Mouse (Mus musculus) heart, adult 2 months (tissue): ENCODE results near the gene Tmem8. TPM values are rescaled to one million over a fixed set of nuclear protein-coding genes. Genes with fewer than 3 reads are reported as not detected.

Experiments
- DNase-seq, 2 experiments: peaks; one replicate each; pipeline ENCODE4 v3.0.0; 2021
- H3K27ac ChIP-seq: fragments of 200-600 bp; 2 replicates; pipeline ENCODE4 v1.8.1; 2022
- H3K27me3 ChIP-seq: fragments of 200-500 bp; 2 replicates; pipeline ENCODE4 v1.6.1; 2012; ENCODE audit warnings: mild to moderate bottlenecking, low read length, inconsistent platforms, mixed read lengths; ENCODE audit not compliant: control insufficient read depth, insufficient read depth
- H3K36me3 ChIP-seq: fragments of 200-500 bp; 2 replicates; pipeline ENCODE4 v1.6.1; 2012; ENCODE audit warnings: low read length, inconsistent platforms; ENCODE audit not compliant: control insufficient read depth, insufficient read depth
- H3K4me1 ChIP-seq: fragments of 200-500 bp; 2 replicates; pipeline ENCODE4 v1.6.1; 2011; ENCODE audit warnings: low read length; ENCODE audit not compliant: control insufficient read depth, insufficient read depth
- H3K4me3 ChIP-seq: fragments of 200-600 bp; 2 replicates; pipeline ENCODE4 v1.8.1; 2022
- H3K79me2 ChIP-seq: fragments of 200-500 bp; replicated peaks from 2 replicates; pipeline ENCODE4 v1.6.1; 2012; ENCODE audit warnings: mild to moderate bottlenecking, inconsistent platforms, low read length, moderate library complexity, mixed read lengths; ENCODE audit not compliant: control insufficient read depth, insufficient read depth
- H3K9ac ChIP-seq: fragments of 200-500 bp; 2 replicates; pipeline ENCODE4 v1.6.1; 2012; ENCODE audit warnings: low read depth, mild to moderate bottlenecking, control low read depth, inconsistent platforms, low read length, mixed read lengths
- CTCF ChIP-seq: fragments of 200-600 bp; IDR thresholded peaks from 2 replicates; pipeline ENCODE4 v1.8.1; 2022; ENCODE audit warnings: antibody characterized with exemption, mild to moderate bottlenecking, moderate library complexity
- EP300 ChIP-seq: fragments of 200-500 bp; IDR thresholded peaks from 2 replicates; pipeline ENCODE4 v1.6.1; 2011; ENCODE audit warnings: low read depth, low read length, control low read depth; ENCODE audit not compliant: insufficient read depth
- POLR2A ChIP-seq: fragments of 200-500 bp; IDR thresholded peaks from 2 replicates; pipeline ENCODE4 v1.6.1; 2011; ENCODE audit warnings: mild to moderate bottlenecking, low read depth, low read length, control low read depth; ENCODE audit not compliant: insufficient read depth
- WGBS: fragments of 180-500 bp; shearing (Covaris S2); methylation state at CpG from one replicate; pipeline ENCODE4 v1.1.7; 2018; 5-methylcytosine and 5-hydroxymethylcytosine counted together
- intact Hi-C: fragments of 180-260 bp; cut with DNase I; formaldehyde crosslinking; loops from one replicate; pipeline ENCODE4 v1.15.1; 2025
- polyA plus RNA-seq: library from polyadenylated mRNA; depleted of rRNA; stranded (reverse); fragments of >200 nt; gene quantifications from 2 replicates; pipeline ENCODE4 v1.2.3, GENCODE M21; 2012
- total RNA-seq, 2 experiments: library from RNA; stranded (reverse); gene quantifications; 2 replicates each; pipeline ENCODE4 v1.2.3; 2021

Gene Tmem8
- total and polyA plus RNA-seq, 3 experiments: 3.8 to 11.6 (median 5.3) TPM

DNA sequence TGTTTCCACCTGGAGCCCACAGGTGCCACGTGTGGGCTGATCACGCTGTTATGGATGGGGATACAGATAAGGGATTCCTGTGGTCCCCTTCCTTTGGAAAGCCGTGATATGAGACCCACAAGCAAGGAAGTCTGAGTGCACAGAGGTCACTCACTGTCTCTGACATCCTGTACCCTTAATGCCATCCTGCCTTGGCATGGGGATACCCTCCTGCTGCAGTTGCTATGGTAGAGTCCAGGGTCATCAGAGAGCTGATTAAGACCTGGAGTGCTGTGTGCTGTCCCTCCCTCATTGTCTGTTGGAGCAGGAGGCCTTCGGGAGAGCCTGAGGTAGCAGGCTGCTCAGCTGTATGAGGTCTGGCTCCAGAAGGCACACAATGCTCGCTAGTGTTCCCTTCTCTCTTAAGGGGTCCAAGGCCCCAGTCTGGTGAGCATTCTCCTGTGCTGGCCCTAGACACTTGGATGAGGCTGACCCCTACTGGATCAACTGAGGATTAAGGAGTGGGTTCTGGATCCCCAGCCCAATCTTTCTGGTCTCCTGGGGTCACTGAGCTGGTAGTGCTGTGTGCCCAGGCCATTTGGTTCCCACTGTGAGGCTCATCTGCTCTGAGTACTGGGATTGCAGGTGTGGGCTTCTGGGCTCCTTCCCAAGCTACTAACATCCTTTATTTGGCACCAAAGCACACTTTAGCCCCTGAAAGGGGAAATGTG, 9.5 kb downstream of the Tmem8 start:
- no peak for DNase-seq
- WGBS: 54% methylated on average over 5 of the region's 5 CpGs
- Histone ChIP-seq H3K36me3 (no peaks in the 10 kb centered on the region), H3K79me2 (no peaks in the 10 kb centered on the region), H3K4me1 (peaks cover 7% of the 10 kb centered on the region), H3K27ac (no peak overlapping the region), H3K4me3 (no peak overlapping the region), H3K9ac (no peak overlapping the region), H3K27me3 (no peaks in the 10 kb centered on the region)
- TF ChIP-seq CTCF: no peak
- TF ChIP-seq POLR2A: no peak
- no peak for TF ChIP-seq EP300
- intact Hi-C loops: loop anchor here (2.0 to 5.0 kb wide), 2 partner anchors 16 to 120 kb away; partner anchors contain the start of genes Axin1 and Fam234a

DNA sequence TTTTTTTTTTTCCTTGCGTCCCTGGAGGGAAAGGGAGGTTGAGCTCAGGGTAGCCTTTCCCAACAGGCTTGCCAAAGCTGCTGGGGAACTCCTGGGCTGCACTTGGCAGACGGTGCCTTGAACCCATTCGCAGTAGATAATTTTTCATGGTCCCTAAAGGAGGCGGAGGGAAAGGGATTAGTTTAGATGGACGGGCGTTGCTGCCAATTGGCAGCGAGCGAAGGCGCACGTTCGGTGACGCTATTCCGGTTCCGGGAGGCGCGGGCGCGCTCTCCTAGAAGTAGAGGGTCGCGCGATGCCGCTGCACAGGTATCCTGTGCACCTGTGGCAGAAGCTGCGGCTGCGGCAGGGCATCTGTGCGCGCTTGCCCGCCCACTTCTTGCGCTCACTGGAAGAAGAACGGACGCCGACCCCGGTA, 10.2 kb downstream of the Tmem8 start, which contains the start of gene Mrpl28:
Gene Mrpl28 (plus strand): TSS at position 234 of the 418 bp plus-strand sequence.
- peak within 1 kb of the TSS; percentile 85 for H3K9ac ChIP-seq
- H3K4me1 ChIP-seq: peaks cover 7% of the 10 kb centered on the region
- H3K4me3 ChIP-seq: peak within 1 kb of the TSS; percentile 99
- TF ChIP-seq CTCF: no peak
- TF ChIP-seq EP300: 0 out of 2 replicates have a peak, but pooled peaks have one; percentile 10
- peak; percentile 99 for TF ChIP-seq POLR2A
- no peaks in the 10 kb centered on the region for H3K36me3 ChIP-seq
- intact Hi-C loops: loop anchor here (2.0 to 5.0 kb wide), 2 partner anchors 16 to 119 kb away; partner anchors contain the start of genes Axin1 and Fam234a
- peak; percentile 90 to 91 for DNase-seq
- H3K79me2 ChIP-seq: no peaks in the 10 kb centered on the region
- WGBS: under 1% methylated on average over 32 of the region's 32 CpGs
- H3K27me3 ChIP-seq: no peaks in the 10 kb centered on the region
- H3K27ac ChIP-seq: peak within 1 kb of the TSS; percentile 76

DNA sequence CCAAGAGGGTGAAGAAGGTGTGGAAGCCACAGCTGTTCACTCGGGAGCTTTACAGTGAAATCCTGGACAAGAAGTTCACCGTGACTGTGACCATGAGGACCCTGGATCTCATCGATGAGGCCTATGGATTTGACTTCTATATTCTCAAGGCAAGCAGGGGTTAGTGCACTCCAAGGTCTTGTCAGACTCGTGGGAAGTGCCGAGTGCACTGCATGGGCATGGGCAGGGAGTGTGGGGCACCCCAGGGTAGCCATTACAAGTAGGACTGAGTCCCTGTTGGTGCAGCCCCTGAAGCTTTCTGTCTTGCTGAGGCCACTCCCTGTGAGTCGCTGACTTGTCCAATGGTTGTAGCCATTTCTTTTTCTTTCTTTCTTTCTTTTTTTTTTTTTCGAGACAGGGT, 11.5 kb downstream of the Tmem8 start:
- WGBS: 81% methylated on average over 7 of the region's 7 CpGs
- no peak for DNase-seq
- intact Hi-C loops: loop anchor here (5.0 kb wide), 1 partner anchor 118 kb away; the partner anchor contains the start of gene Fam234a
- Histone ChIP-seq H3K4me1 (peaks cover 7% of the 10 kb centered on the region), H3K9ac (no peak overlapping the region), H3K36me3 (no peaks in the 10 kb centered on the region), H3K27ac (no peak overlapping the region), H3K4me3 (no peak overlapping the region), H3K27me3 (no peaks in the 10 kb centered on the region), H3K79me2 (no peaks in the 10 kb centered on the region)
- TF ChIP-seq EP300 (no peak), POLR2A (no peak), CTCF (no peak)

DNA sequence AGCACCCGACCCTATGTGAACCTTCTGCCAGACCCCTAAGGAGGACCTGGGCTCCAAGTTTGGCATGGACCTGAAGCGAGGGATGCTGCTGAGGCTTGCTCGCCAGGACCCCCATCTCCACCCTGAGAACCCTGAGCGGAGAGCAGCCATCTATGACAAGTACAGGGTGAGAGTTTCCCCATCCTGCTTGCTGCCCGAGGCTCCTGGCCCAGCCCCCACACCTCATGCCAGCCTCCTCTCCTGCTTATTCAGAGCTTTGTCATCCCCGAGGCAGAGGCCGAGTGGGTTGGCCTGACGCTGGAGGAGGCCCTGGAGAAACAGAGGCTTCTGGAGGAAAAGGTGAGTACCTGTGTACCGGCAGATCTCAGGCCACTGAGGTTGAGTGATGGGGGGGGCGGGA, 12.1 kb downstream of the Tmem8 start:
- Histone ChIP-seq H3K27ac (no peak overlapping the region), H3K4me3 (no peak overlapping the region), H3K36me3 (no peaks in the 10 kb centered on the region), H3K27me3 (no peaks in the 10 kb centered on the region), H3K9ac (no peak overlapping the region), H3K79me2 (no peaks in the 10 kb centered on the region), H3K4me1 (peaks cover 6% of the 10 kb centered on the region)
- 94% methylated on average over 10 of the region's 10 CpGs for WGBS
- DNase-seq: no peak
- intact Hi-C loops: no loop called here
- TF ChIP-seq POLR2A (no peak), CTCF (no peak), EP300 (no peak)

DNA sequence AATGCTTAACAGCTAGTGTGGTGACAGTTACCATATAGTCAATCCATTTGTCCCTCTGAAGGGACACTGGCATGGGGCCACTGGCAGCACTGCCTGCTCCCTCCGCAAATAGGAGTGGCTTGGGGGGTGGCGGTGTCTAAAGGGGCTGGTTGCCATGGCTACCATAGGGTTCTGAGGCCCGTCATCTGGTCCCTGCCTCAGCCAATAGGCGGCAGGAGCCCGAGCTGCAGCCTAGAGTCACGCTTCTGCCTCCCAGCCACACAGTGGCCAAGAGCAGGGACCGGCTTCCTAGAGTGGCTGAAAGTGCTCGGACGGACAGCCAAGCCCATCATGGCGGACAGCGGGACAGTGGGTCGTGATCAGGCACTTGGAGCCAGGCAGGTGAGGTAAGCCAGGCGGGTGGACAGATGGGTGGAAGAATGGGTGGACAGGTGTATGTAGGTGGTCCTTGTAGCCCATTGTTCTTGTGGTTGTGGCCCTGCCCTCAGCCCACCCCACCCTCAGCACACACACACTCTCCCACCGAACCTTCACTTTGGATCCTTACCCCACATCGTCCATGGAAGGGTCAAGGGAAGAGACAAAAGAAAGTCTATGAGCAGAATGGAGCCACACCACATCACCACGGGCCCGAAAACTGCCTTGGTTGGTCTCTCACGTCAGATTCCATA, 18.1 kb downstream of the Tmem8 start:
- Histone ChIP-seq H3K27me3 (no peaks in the 10 kb centered on the region), H3K4me3 (no peak overlapping the region), H3K27ac (no peak overlapping the region), H3K36me3 (no peaks in the 10 kb centered on the region), H3K9ac (no peak overlapping the region), H3K79me2 (no peaks in the 10 kb centered on the region), H3K4me1 (no peaks in the 10 kb centered on the region)
- DNase-seq: no peak
- intact Hi-C loops: no loop called here
- 92% methylated on average over 18 of the region's 18 CpGs for WGBS
- TF ChIP-seq CTCF (no peak), EP300 (no peak), POLR2A (no peak)
